Mouse (Mus musculus) olfactory bulb, adult 2 months (tissue): ENCODE data around the gene Gas2l1.

Experiments
- CTCF ChIP-seq: fragments of 200-500 bp; IDR thresholded peaks from 2 replicates; pipeline ENCODE4 v1.5.1; 2012; ENCODE audit warnings: low read depth, mild to moderate bottlenecking, low read length, moderate library complexity; ENCODE audit not compliant: insufficient read depth
- POLR2A ChIP-seq: fragments of 200-500 bp; IDR thresholded peaks from 2 replicates; pipeline ENCODE4 v1.6.1; 2012; ENCODE audit warnings: mild to moderate bottlenecking, low read depth, low read length, moderate library complexity; ENCODE audit not compliant: insufficient read depth

GRCm38 (mm10) chr11:5089147-5089546, 24.0 kb upstream of the Gas2l1 start:
- no peak for TF ChIP-seq POLR2A
- TF ChIP-seq CTCF = no peak
